Mouse (Mus musculus) large intestine, adult 2 months (tissue): ENCODE measurements around the gene Jagn1. TPM values are rescaled to one million over a fixed set of nuclear protein-coding genes. Genes with fewer than 3 reads are reported as not detected.
A peak's percentile ranks its signal among the peaks of the same experiment; 100 is the strongest.

ENCODE experiments used
- DNase-seq: peaks from one replicate; pipeline ENCODE4 v3.0.0-alpha.2; 2012; ENCODE audit warnings: low read depth, low spot score
- WGBS: fragments of 180-500 bp; shearing (Covaris S2); methylation state at CpG from one replicate; pipeline ENCODE4 v1.1.7; 2018; 5-methylcytosine and 5-hydroxymethylcytosine counted together
- polyA plus RNA-seq: library from polyadenylated mRNA; depleted of rRNA; stranded (reverse); fragments of >200 nt; gene quantifications from 2 replicates; pipeline ENCODE4 v1.2.3, GENCODE M21; 2012

Gene Jagn1
- polyA plus RNA-seq, 1 experiment: 72.0 TPM

DNA sequence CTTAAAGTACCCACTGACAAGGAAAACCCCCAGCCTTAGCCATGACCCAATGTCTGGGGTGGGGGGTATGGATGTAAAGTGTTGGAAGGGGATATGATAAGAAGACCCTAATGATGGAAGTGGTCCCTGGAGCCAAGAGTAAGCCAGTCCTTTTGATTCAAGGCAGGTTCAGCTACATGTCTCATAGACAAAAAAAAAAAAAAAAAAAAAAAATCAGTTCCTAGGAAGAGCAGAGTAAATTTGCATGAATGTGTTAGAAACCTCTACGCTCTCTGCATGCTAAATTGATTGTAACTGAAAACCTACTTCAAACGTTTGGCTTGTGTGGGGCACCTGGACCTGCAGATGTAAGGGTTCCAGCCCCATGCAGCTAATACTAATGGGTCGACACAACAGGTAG lies 10.6 kb upstream of the Jagn1 start:
- 63% methylated on average over 3 of the region's 3 CpGs for WGBS
- no peak for DNase-seq

DNA sequence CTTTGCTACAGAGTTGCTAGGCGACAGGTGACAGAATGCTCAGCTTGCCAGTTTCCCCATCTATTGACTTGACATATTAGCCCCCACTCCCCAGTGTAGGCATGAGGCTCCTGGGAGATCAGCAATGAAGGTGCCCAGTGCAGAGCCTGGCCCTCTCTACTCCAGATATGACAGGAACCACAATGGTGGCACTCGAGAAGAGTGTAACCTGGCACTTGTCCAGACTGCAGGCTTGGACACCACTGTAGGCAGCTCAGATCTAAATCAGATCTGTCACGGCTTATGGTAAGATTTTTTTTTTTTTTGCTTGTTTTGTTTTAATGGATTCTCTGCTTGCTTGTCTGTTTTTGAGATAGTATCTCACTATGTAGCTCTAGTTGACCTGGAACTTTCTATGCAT lies 8.7 kb upstream of the Jagn1 start:
- DNase-seq: no peak
- WGBS: 75% methylated on average over 3 of the region's 3 CpGs

DNA sequence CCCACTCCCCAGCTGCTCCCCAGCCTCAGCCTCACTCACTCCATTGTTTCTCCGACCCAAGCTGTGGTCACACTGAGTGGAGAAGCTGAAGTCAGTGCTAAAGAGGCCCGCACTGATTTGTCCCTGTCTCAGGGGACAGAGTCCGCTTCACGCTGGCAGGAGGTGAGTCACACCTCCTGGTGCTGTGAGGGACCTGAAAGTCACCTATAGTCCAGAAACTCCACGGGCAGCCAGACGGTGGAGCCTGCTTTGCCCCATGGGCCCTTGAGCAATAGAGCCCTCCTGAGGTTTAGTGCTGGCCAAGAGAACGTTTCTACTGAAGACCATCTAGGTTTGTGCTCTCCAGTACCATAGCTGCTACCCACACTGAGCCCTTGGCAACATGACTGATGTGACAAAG lies 7.7 kb upstream of the Jagn1 start:
- DNase-seq: peak; percentile 28

DNA sequence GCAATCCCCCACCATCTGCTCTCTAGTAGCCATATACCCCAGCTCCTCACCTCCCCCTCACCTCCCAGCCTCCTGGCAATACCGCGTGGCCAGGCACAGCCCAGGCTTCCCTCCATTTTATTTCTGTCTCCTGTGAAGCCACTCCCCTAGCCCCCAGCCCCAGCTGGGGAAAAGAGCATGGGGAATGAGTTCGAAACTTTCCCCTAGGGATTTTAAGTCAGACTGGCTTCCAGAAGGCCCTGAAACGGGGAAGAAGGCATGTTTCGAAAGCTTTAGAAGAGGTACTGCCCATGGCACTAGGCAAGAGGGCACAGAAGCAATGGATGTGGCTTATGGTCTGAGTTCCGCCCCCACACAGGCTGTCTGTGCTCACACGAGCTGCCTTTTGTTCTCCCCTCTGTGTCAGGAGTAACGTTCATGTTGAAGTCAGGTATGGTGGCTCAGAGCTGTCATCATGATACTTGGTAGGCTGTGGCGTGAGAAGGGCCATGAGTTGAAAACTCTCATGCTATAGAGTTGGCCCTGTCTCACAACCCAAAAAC lies 6.6 kb upstream of the Jagn1 start, which contains the start of gene Cidec:
Gene Cidec, minus strand, starts transcription at position 97 of the 542 bp plus-strand sequence.
- 81% methylated on average over 9 of the region's 9 CpGs for WGBS
- no peak for DNase-seq

More for the DNA sequence above, 7.7 kb upstream of the Jagn1 start:
- 24% methylated on average over 7 of the region's 7 CpGs for WGBS

GRCm38 (mm10) chr6:113437135-113437534 lies 5.2 kb upstream of the Jagn1 start:
- WGBS: 83% methylated on average over 12 of the region's 12 CpGs
- no peak for DNase-seq

GRCm38 (mm10) chr6:113438721-113439430 lies 3.5 kb upstream of the Jagn1 start:
- peak; percentile 61 for DNase-seq
- WGBS: 24% methylated on average over 12 of the region's 12 CpGs

GRCm38 (mm10) chr6:113440686-113441085 lies 1.7 kb upstream of the Jagn1 start:
- WGBS: 92% methylated on average over 3 of the region's 3 CpGs
- no peak for DNase-seq

- WGBS: 50% methylated on average over 7 of the region's 7 CpGs
Measured at GRCm38 (mm10) chr6:113441147-113441680, 1.2 kb upstream of the Jagn1 start.

DNA sequence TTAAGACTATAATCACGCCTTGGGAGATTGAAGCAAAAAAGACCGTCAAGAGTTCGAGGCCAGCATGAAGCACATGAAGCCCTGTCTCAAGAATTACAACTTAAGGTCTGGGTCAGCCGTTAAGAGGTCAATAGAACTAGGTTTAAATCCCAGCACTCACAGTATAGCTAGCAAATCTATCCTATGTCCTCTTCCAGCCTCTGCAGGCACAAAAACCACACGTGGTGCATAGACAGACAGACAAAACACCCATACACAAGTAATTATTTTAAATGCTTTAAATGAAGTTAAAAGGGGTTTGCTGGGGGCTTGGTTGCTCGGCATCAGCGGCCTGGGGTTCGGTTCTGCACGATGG lies 305 bp upstream of the Jagn1 start:
- no peak for DNase-seq
- 35% methylated on average over 9 of the region's 9 CpGs for WGBS

More at GRCm38 (mm10) chr6:113441147-113441680, 1.2 kb upstream of the Jagn1 start:
- peak; percentile 71 for DNase-seq

DNA sequence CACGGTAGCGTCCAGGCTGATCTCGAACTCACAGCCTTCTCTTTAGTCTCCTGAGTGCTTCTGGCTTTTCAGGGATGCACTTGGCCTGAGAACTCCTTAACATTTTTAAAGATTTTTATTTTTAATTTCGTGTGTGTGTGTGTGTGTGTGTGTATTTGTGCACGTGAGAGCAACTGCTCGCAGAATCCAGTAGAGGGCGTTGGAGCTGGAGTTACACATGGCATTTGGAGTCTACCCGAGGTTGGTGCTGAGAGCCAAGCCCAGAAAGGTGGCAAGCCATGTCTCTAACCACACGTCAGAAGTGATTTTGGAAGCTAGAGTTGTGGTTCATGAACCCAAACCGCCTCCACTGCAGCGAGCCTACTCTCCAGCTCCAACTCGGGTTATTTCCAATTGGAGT lies 722 bp downstream of the Jagn1 start:
- DNase-seq: no peak
- 42% methylated on average over 12 of the region's 12 CpGs for WGBS

DNA sequence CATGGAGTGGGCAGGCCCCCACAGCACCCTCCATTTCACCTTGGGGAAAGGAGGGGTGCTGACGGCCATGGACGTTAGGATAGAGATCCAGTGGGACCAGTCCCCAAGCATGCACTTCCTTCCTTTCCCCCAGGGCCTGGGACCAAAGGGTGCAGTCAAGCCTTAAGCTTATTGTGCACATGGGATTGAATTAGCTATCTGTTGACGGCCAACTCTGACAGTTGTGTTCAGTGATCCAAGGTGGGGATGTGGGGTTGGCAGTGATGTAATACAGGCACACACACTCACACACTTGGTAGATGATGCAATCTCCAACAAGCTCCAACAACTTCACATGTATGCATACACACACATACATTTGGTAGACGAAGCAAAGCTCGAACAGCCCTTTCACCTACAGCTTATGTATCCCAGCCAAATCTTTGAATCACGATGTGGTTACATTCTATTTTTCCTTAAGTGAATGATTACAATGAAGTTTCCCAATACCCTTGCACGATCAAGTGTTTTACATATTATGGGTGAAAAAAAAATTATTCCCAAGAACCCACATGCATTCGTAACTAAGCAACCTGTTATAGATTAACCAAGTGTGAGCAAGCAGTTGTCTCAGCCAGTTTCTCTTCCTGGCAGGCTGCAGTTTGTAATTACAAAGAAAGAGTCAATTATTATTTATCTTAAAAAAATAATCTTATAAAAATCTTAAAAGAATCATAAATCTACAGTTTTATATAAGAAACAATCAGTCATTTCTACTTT lies 2.0 kb downstream of the Jagn1 start:
- WGBS: 31% methylated on average over 8 of the region's 8 CpGs
- DNase-seq: no peak

GRCm38 (mm10) chr6:113447639-113448038 lies 5.3 kb downstream of the Jagn1 start:
- DNase-seq: no peak
- WGBS: 96% methylated on average over 4 of the region's 4 CpGs

- no peak for DNase-seq
- WGBS: 64% methylated on average over 2 of the region's 2 CpGs
Measured at GRCm38 (mm10) chr6:113451839-113452238, 9.5 kb downstream of the Jagn1 start.

DNA sequence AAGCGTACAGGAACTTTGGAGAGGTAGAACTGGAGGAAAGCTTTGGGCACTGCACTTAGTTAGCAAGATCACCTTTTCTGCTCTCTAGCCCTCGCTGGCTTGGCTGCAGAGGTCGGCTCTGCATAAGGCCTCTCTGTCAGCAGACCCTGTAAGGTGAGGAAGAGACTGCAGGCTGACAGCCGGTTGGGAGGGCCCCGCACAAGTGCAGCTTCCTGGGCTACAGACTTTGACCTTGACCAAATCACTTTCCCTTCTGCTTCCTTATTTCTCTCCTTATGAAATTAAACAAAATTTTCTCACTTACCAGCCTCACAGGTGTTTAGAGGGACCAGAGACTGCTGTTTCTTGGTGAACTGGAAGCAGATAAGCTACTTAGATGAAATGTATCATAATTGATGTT lies 12.6 kb downstream of the Jagn1 start:
- 30% methylated on average over 5 of the region's 5 CpGs for WGBS
- DNase-seq: no peak

GRCm38 (mm10) chr6:113457952-113458534 lies 15.7 kb downstream of the Jagn1 start, which contains the start of gene Il17re:
Gene Il17re, plus strand, starts transcription at chr6:113458484.
- DNase-seq: no peak
- WGBS: 50% methylated on average over 10 of the region's 10 CpGs

DNA sequence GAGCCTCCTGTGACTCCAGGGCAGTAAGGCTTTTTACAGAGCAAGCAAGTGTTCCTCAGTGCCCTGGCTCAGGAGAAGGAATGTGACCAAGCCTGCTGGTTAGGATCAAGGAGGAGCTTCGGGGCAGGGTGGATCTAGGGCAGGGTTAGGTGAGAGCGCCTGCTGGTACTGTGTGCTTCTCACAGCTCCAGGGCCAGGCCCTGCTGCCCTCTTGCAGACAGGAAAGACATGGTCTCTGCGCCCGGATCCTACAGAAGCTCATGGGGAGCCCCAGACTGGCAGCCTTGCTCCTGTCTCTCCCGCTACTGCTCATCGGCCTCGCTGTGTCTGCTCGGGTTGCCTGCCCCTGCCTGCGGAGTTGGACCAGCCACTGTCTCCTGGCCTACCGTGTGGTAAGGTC lies 16.3 kb downstream of the Jagn1 start:
- WGBS: 23% methylated on average over 10 of the region's 10 CpGs
- DNase-seq: peak; percentile 92

DNA sequence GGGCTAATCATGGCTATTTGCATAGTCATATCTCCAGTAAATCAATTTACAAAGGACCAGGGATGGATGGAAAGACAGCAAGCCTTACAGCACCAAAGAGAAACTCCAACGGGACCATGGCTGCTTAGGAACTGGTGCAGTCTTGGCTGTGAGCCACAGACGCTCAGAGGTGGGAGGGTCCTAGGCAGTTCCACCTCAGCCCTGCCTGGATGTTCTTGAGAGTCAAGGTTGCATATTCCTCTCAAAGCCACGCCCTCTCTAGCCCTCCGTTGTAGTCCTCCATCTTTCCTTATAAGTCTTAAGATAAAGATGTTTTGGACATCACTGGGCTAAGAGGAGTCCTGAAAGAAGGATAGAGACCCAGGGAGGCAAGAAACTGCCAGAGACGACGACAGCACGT lies 21.7 kb downstream of the Jagn1 start:
- WGBS: 67% methylated on average over 7 of the region's 7 CpGs
- DNase-seq: no peak

DNA sequence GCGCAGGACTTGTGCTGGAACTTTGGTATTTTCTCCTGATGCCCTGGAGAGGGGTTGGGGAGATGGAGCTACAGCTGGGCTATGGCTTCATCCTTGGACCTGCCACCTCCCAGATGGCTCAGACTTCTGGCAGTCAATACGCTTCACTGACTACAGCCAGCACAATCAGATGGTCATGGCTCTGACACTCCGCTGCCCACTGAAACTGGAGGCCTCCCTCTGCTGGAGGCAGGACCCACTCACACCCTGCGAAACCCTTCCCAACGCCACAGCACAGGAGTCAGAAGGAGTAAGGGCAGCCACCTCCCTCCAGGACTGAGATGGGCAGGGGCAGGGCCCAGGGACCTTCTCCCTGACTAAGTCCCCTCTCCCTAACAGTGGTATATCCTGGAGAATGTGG lies 23.2 kb downstream of the Jagn1 start:
- 73% methylated on average over 5 of the region's 5 CpGs for WGBS
- DNase-seq: no peak

- no peak for DNase-seq
- WGBS: 70% methylated on average over 3 of the region's 3 CpGs
Measured at GRCm38 (mm10) chr6:113468512-113468911, 26.1 kb downstream of the Jagn1 start.

GRCm38 (mm10) chr6:113469021-113469420 lies 26.7 kb downstream of the Jagn1 start:
- 6% methylated on average over 9 of the region's 9 CpGs for WGBS
- DNase-seq: no peak
